Mouse (Mus musculus) lung, postnatal 0 days (tissue): ENCODE measurements around the gene Adad1.

Source experiments
- CTCF ChIP-seq: IDR thresholded peaks from 2 replicates; pipeline ENCODE4 v1.5.1; 2016; ENCODE audit warnings: antibody characterized with exemption, mild to moderate bottlenecking
- EP300 ChIP-seq: IDR thresholded peaks from 2 replicates; pipeline ENCODE4 v1.6.1; 2016; ENCODE audit warnings: antibody characterized with exemption, mild to moderate bottlenecking, control low read depth

- TF ChIP-seq CTCF (no peak), EP300 (no peak)
Measured at GRCm38 (mm10) chr3:37146406-37146805, 83.1 kb downstream of the Adad1 start.
